Mouse (Mus musculus) left cerebral cortex, postnatal 36 days (tissue): ENCODE measurements at regions not wholly inside any gene's neighbourhood (a gene's known extent, or its start where the extent isn't known, plus 50 kb on each side); places are given as distances from the start of the nearest gene placed in this dataset.
A peak's percentile ranks its signal among the peaks of the same experiment; 100 is the strongest.

Experiments used
- DNase-seq, 2 experiments: peaks; one replicate each; pipeline ENCODE4 v3.0.0; 2021 to 2022; ENCODE audit warnings: low spot score in 2 of 2, mixed read lengths in 1 of 2
- intact Hi-C: fragments of 180-260 bp; cut with DNase I; formaldehyde crosslinking; loops from one replicate; pipeline ENCODE4 v1.15.1; 2025

GRCm38 (mm10) chr3:57228400-57228799, 73.4 kb downstream of the Tm4sf1 start:
- intact Hi-C loops, result no loop called here
- DNase-seq, result no peak

GRCm38 (mm10) chr3:57223773-57224172, 78.0 kb downstream of the Tm4sf1 start:
- intact Hi-C loops, result no loop called here
- DNase-seq, result no peak

GRCm38 (mm10) chr3:57222318-57222914, 79.4 kb downstream of the Tm4sf1 start:
- intact Hi-C loops, result no loop called here
- DNase-seq, result no peak

GRCm38 (mm10) chr3:57218431-57218830, 83.4 kb downstream of the Tm4sf1 start:
- DNase-seq, result no peak

GRCm38 (mm10) chr3:57204066-57204723, 97.6 kb downstream of the Tm4sf1 start:
- intact Hi-C loops, result loop anchor here (2.0 to 10.0 kb wide), 3 partner anchors 177 to 1197 kb away; no protein-coding TSS in a partner anchor
- DNase-seq, result peak; percentile 7 to 14

More at GRCm38 (mm10) chr3:57218431-57218830, 83.4 kb downstream of the Tm4sf1 start:
- intact Hi-C loops, result no loop called here

GRCm38 (mm10) chr3:57203418-57203817, 98.4 kb downstream of the Tm4sf1 start:
- intact Hi-C loops, result loop anchor here (5.0 to 10.0 kb wide), 2 partner anchors 176 to 1119 kb away; no protein-coding TSS in a partner anchor
- no peak for DNase-seq

GRCm38 (mm10) chr3:57181587-57181986, 120.2 kb downstream of the Tm4sf1 start:
- intact Hi-C loops, result no loop called here

GRCm38 (mm10) chr3:57153177-57153948, 148.4 kb downstream of the Tm4sf1 start:
- DNase-seq, result no peak
- intact Hi-C loops, result no loop called here

More at GRCm38 (mm10) chr3:57181587-57181986, 120.2 kb downstream of the Tm4sf1 start:
- no peak for DNase-seq

- DNase-seq, result no peak
- intact Hi-C loops, result no loop called here
Observed at GRCm38 (mm10) chr3:57149156-57149555, 152.6 kb downstream of the Tm4sf1 start.

GRCm38 (mm10) chr3:57136847-57137246, 164.9 kb downstream of the Tm4sf1 start:
- no peak for DNase-seq
- intact Hi-C loops, result no loop called here

- intact Hi-C loops, result no loop called here
- DNase-seq, result no peak
Observed at GRCm38 (mm10) chr3:57128606-57129005, 173.2 kb downstream of the Tm4sf1 start.

GRCm38 (mm10) chr3:57125792-57126485, 175.8 kb downstream of the Tm4sf1 start:
- intact Hi-C loops, result no loop called here
- DNase-seq, result no peak

- no peak for DNase-seq
- intact Hi-C loops, result no loop called here
Observed at GRCm38 (mm10) chr3:57118016-57118415, 183.8 kb downstream of the Tm4sf1 start.

GRCm38 (mm10) chr3:57102254-57102653, 199.5 kb downstream of the Tm4sf1 start:
- no peak for DNase-seq
- intact Hi-C loops, result no loop called here

- intact Hi-C loops, result no loop called here
- no peak for DNase-seq
Observed at GRCm38 (mm10) chr3:57100515-57100914, 201.3 kb downstream of the Tm4sf1 start.

GRCm38 (mm10) chr3:57094936-57095335, 206.9 kb downstream of the Tm4sf1 start:
- DNase-seq, result no peak
- intact Hi-C loops, result no loop called here

- intact Hi-C loops, result no loop called here
- no peak for DNase-seq
Observed at GRCm38 (mm10) chr3:57093201-57093940, 208.4 kb downstream of the Tm4sf1 start.

GRCm38 (mm10) chr3:57074516-57074915, 227.3 kb downstream of the Tm4sf1 start:
- intact Hi-C loops, result no loop called here
- DNase-seq, result no peak

- intact Hi-C loops, result no loop called here
- DNase-seq, result no peak
Observed at GRCm38 (mm10) chr3:57073962-57074506, 227.8 kb downstream of the Tm4sf1 start.
